Mouse (Mus musculus) hindlimb bud, embryonic 11.5 days (tissue): ENCODE results near the gene Ufd1.

Experiments
- DNase-seq: peaks from one replicate; pipeline ENCODE4 v3.0.0-alpha.2; 2012; ENCODE audit warnings: low read depth, low spot score; ENCODE audit errors: extremely low spot score

The Ufd1 gene

GRCm38 (mm10) chr16:18811468-18812384 lies at the start of gene Ufd1, which contains the start of gene Cdc45:
TSS of gene Ufd1 (plus strand) at chr16:18811779.
TSS of gene Cdc45 (minus strand) at chr16:18811987.
- DNase-seq: peak; percentile 99

- DNase-seq: no peak
These were observed 48.6 kb upstream of the Ufd1 start for GRCm38 (mm10) chr16:18762960-18763359.

DNA sequence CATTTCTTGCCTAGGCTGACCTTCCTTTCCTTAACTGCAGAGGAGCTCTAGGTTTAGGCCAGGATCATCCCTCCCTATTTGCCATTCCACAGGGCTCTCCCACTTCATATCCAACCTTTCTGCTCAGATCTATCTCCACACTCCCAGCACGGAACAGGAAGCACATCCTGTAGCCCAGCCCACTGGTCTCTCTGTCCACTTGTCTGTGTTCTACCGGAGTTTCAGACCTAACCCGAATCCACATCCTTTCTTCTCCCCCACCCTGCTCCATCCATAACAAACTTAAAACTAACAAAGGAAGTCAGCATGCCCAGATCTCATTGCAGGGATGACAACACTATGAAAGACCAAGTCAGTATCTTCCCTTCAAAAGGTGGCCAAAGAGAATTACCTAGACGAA lies 45.2 kb upstream of the Ufd1 start:
- no peak for DNase-seq

DNA sequence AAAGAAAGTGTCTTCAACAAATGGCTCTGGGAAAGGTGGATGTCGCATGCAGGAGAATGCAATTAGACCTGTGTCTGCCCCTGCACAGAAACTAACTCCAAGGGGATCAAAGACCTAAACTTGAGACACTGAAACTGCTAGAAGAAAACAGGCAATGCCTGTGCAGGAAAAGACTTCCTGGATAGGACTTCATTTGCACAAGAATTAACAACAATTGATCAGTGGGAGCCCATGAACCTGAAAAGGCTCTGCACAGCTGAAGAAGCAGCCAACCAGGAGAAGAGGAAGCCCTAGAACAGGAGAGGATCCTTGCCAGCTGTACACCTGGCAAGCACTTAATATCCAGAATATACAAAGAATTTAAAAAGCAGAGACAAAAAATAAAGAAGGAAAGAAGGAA lies 42.1 kb upstream of the Ufd1 start:
- no peak for DNase-seq

- DNase-seq: no peak
These were observed 37.6 kb upstream of the Ufd1 start for GRCm38 (mm10) chr16:18773936-18774335.

DNA sequence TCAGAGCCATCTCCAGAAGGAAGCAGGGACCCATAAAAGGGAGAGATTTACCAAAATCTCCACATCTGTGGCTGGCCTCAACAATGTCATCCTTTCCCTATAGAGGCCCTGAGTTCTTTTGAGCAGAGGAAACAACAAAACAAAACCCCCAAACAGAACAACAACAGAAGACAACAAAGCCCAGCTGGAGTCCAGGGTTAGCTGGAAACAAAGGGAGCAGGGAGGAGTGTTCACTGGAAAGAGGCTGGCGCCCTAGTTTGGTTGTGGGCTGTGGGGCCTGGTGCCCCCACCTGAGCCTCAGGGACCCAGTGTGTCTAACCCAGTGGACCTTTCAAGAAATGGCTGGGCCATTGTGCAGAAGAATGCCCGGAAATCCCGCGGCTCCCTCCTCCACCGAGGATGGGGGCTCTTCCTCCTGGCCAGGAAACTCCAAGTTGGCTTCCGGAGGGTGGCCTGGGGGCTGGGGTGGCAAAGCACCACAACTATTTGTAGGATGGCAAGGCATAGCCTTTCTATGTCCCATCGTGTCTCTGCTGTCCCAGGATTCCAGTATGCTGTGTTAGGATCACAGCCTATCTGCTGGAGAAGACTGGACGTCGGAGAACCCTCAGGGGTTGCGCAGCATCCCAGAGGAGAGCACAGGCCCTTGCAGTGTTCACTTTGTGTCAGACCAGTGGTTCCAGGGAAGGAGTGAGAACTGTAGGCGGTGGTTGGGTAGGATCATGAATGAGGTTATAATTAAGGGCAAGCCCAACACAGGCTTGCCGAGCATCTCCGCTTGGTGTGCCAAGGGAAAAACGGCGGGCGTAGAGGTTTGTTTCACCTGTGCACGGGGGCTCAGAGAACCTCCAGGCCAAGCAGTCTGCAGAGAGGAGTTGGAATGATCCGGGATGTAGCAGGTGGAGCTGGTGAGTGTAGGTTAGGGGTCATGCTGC lies 35.7 kb upstream of the Ufd1 start:
- DNase-seq: no peak

DNA sequence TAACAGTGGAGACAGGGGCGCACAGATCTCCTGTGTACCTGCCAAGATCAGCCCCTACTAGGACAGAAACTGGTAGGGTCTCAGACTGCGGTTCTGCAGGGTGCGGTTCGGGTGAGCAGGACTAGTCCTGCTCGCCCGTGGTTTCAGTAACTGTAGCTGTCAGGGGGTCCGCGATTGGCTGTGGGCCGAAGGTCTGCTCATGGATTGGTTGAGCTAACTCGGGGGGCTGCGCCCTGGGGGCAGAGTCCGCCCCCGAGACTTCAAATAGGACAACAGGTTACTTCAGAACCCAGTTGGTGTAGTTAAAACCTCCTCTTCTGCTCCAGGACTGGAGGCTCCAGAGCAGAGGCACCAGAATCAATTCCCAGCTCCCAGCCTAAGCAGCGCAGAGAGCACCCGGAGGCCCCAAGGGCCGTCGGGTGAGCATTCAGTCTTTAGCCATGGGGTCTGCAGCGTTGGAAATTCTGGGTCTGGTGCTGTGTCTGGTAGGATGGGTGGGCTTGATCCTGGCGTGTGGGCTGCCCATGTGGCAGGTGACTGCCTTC lies 35.0 kb upstream of the Ufd1 start, which contains the start of gene Cldn5:
TSS of gene Cldn5 (plus strand) at position 292 of the 545 bp plus-strand sequence.
- peak; percentile 3 for DNase-seq

DNA sequence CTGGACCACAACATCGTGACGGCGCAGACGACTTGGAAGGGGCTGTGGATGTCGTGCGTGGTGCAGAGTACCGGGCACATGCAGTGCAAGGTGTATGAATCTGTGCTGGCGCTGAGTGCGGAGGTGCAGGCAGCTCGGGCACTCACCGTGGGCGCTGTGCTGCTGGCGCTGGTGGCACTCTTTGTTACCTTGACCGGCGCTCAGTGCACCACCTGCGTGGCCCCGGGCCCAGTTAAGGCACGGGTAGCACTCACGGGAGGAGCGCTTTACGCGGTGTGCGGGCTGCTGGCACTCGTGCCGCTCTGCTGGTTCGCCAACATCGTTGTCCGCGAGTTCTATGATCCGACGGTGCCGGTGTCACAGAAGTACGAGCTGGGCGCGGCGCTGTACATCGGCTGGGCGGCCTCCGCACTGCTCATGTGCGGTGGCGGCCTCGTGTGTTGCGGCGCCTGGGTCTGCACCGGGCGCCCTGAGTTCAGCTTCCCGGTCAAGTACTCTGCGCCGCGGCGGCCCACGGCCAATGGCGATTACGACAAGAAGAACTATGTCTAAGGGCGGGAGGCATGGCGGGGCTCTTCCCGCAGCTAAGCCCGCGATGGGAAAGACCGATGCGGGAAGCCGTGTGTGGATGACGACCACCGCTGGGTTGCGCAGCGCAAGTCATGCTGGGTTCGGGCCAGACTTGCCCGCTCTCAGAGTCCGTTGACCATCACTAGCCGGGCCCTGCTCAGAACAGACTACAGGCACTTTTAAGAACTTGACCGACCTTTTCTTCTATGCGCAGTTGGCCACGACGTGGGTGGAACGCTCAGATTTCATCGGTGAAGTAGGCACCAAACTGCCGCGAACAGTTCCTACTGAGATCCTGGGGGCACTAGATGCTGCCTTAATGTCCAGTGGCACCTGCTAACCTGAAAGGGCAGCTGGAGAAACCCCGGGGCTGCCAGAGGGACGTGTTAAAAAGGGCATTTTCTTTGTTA lies 34.2 kb upstream of the Ufd1 start:
- no peak for DNase-seq

- no peak for DNase-seq
These were observed 33.1 kb upstream of the Ufd1 start for GRCm38 (mm10) chr16:18778461-18778860.

- DNase-seq: no peak
These were observed 29.8 kb upstream of the Ufd1 start for GRCm38 (mm10) chr16:18781810-18782209.

DNA sequence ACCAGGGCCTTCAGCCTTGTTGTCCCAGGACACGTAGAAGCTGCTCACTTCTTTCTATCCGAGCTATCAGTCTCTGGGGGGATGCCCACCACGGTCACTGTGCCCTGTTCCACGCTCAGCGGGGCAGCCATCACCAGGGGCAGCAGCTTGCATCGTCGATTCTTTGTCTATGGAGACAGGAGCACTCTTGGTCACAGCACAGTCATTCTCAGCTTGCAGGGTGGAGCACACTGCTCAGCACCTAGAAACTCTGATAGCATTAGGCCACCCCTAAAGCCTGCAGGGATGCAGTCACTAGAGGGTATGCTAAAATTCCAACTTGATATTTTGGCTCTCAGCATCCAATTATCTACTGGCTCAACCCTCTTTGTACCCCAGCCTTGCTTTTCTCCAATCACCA lies 26.6 kb upstream of the Ufd1 start:
- DNase-seq: no peak

DNA sequence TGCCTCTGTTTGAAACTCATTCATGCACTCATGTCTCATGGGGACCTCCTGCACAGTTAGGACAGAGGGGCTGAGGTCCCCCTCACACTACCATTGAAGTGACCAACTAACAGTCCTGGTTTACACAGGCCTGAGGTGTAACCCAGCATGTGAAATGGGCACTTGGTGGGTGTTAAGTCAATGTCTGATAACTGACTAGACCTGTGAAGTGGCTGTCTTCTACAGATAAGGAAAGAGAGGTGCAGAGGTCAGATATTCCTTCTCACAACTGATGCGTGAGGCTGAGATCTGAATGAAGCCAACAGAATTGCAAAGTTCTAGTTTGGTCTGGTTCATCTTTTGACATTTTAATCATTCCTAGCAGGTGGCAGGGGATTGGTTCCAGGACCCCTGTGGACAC lies 26.1 kb upstream of the Ufd1 start:
- DNase-seq: no peak

DNA sequence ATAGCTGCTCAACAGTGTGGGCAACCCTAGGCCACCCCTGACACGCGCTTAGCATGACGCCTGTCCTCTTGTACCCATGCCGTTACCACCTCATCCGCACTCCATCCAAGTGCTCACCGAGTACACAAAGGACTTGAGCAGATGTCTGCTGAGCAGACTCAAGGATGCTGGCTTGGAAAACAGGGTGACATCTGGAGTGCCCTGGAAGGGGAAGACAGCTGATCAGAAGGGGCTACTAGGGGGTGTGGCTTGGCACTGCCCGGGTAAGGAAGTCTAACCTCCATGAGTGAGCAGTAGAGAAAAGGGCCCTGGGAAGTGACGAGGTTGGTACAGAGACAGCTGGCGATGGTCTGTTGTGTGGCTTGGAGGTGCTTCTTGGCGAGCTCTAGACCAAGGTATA lies 24.9 kb upstream of the Ufd1 start:
- DNase-seq: no peak

GRCm38 (mm10) chr16:18788627-18789406 lies 22.8 kb upstream of the Ufd1 start:
- DNase-seq: no peak

DNA sequence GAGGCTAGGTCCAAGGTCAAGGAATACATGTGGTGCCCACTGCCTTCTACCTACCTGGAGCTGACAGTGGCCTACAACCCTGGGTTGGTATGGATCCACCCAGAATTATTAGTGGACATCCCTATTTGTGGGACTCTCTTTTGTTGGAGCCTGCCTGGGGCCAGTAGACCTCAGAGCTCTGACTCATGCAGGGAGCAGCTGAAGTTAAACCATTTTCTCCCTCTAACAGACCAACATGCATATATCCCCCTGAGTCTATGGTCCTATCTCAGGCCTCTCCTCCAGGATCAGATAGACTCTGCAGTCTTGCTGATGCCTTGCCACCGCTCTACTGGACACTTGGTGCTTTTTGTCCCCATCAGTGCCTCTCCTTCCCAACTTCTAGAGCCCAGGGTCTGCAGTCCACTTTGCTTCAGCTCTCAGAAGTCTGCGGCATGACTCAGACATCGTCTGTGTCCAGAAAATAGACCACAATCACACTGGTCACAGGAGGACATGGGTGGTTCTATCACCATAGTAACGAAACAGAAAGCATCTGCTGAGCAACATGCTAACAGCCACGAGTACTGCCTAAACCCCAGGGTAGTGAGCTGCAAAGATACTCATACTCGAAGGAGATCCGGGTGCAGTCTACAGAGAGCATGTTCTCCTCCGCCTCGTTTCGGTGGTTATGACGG lies 16.2 kb upstream of the Ufd1 start:
- no peak for DNase-seq

DNA sequence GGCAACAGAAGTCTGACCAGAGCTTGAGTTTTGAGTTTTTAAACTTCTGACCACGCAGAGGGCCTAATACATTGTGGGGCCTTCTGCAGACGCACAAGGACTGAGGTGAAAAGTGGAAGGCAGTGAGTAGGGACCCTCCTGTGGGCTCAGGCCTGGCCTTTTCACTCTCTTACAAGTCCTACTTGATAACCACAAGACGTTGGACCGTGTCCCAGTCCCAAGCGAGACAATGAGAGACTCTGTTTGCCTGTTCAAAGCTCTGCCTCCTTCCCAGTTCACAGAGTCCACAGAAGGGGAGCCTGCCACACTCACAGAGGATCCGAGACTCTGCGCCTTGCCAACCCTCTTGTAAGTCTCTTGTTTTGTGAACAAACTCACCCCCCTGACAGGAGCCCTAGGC lies 14.9 kb upstream of the Ufd1 start:
- DNase-seq: no peak

GRCm38 (mm10) chr16:18798151-18798550 lies 13.4 kb upstream of the Ufd1 start:
- no peak for DNase-seq

GRCm38 (mm10) chr16:18798841-18799240 lies 12.7 kb upstream of the Ufd1 start:
- no peak for DNase-seq

- no peak for DNase-seq
These were observed 5.8 kb upstream of the Ufd1 start for GRCm38 (mm10) chr16:18805746-18806145.
